Mouse (Mus musculus) T-helper 17 cell (primary cell): ENCODE data around the gene Gm826.

Experiments
- in situ Hi-C, 2 experiments: fragments of 300-600 bp; cut with MboI, MseI; formaldehyde crosslinking; loops; 1 replicate in 1 of 2; 2 replicates in 1 of 2; pipeline ENCODE4 v1.15.1; 2025; ENCODE audit warnings: high pct_unique_total_duplicates in 2 of 2

The Gm826 gene

DNA sequence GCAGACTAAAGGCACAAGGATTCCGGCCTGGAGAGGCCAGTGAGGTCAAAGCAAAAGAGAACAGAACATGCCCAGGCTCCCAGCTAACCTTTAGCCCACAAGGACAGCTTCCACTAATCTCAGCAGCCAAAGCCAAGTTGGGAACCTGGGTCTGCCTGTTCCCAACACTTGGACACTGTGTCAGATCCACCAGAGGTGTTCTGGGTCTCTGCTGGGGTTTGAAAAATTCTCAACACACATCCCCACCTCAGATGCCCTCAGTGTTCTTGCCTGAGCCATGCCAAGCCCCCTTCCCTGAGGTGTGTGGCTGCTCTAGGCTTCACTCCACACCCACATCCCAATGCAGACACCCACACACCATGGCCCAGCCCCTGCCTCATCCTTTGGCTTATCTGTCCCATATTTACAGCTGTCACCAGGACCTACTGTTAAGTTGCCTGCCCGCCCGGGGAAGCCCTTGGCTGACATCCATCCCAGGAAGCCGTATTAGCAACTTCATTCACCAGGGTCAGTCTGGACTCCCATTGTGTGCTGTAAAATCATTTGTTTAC is at the start of gene Gm826:
TSS of gene Gm826 (minus strand) at position 52 of the 551 bp plus-strand sequence.
- in situ Hi-C loops, result no loop called here

DNA sequence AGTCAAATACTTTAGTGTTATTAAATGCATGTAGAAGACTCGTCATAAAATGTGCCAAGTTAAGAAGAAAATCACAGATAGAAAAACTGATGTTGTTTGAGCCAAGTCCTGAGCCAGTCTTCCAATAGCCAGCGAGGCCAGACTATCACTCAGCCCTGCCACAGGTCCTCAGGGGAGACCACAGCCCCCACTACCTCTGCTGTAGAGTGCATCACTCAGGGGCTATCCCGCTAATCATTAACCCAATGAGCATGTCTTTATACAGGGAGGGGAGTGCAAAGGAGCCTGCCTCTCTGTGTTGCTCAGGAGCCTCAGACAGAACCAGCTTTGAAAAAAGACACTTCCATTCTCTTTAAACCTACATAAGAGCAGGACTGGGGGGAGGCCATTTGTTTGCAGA is 49.5 kb upstream of the Gm826 start:
- in situ Hi-C loops, result no loop called here

DNA sequence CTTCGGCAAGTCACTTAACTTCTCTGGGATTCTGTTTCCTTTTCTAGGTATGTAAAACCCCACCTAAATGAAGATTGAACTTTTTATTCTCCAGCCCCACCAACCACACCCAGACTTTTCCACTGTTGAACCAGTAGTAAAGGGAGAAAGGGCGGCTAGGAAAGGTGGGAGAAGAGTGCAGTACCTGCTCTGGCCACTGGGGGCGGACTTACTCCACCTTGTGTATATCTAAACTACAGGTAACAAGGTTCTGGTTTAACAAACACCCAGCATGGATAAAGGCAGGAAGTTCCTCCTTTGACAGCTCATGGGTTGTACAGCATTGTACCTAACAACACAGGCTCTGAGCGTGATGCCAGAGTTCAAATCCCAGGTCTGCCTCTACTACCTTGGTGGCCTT is 44.3 kb upstream of the Gm826 start:
- in situ Hi-C loops, result loop anchor here (5.0 kb wide), 2 partner anchors 199 to 204 kb away; no protein-coding TSS in a partner anchor

DNA sequence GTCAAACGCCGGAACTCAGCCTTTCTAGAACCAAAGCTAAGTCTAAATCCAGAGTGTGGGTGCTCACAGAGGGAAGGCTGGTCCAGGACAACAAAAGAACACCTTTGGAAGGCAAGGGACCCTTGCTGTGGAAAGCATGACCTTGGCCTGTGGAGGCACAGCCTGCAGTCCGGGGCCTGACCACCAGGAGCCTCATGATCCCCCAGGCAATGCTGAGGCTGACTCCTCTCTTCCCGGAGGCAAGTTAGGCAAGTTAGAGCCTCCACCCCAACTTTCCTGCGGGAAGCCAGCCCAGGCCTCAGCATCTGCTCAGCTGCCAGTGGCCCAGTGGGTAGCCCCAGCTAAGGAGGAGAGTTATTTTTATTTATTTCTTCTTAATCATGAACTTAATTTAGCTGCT is 42.3 kb upstream of the Gm826 start:
- in situ Hi-C loops, result loop anchor here (5.0 kb wide), 2 partner anchors 201 to 206 kb away; no protein-coding TSS in a partner anchor

DNA sequence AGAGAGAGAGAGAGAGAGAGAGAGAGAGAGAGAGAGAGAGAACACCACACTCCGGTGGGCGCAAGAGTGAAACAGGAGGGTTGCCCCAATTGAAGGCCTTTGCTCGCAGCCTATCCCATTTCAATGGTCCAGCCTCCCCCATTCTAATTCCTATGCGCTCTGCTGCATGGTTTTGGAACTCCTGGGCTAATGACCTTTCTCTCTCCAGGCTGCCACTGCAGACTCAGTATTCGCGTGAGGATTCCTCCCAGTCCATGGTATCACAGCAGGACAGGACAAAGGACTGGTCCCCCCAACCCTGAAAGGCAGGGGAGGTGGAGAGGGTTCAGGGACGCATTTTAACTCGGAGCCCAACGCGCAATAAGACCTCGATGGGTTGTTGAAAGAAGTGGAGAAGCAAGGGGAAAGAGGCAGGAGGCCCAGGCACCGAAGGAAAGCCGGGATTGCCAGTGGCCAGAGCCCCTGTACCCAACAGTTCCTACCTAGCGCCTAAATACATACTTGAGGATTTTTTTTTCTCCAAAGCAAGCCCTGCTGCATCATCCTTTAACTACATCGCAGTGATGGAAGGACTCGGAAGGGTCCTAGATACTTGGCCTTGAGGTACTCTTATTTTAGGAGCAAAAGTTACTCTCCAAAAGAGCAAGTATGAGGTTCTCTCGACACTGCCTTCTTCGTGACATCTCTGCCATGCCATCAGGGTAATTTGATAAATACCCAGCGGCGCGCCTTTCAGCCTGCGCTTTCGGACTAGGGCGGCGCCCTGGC is 35.9 kb upstream of the Gm826 start:
- in situ Hi-C loops, result no loop called here

DNA sequence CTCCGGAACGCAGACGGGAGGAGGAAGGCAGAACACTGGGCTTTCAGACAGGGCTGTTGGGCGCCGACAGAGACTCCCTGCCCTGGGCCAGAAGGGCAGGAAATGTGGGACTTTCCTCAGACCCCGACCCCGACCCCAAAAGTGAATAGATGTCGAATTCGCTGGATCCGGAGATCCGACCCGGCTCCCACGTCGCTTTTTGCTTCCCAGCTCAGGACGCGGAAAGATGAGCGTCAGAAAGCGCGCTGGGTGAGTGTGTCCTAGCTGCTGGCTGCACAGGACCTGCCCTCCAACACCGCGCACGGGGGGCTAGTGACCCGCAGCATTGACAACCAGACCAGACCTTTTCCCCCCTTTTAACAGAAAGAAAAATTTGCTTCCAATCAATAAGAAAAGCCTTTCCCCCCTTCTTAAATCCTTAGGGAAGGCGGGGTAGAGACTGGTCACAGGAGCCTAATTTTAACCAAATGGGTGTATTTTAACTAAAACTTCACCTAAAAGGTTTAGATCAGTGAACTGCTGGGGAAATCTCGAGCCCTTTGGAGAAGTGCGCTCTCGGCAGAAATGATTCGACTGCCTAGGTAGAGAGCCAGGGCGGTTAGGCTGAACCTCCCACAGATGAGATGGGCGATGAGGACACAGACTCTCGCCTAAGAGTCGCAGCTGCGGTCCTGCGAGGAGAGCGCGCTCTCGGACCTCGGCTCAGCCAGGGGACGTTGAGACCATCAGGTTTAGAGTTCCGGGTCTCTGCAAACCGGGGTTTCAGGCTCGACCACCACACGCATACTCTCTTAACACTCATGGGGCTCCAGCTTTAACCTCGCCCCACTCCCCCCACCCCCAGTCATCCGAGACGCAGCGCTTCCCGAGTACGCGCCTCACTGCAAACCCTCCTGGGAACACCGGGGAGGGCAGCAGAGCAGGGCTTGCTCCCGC is 34.7 kb upstream of the Gm826 start:
- in situ Hi-C loops, result no loop called here

DNA sequence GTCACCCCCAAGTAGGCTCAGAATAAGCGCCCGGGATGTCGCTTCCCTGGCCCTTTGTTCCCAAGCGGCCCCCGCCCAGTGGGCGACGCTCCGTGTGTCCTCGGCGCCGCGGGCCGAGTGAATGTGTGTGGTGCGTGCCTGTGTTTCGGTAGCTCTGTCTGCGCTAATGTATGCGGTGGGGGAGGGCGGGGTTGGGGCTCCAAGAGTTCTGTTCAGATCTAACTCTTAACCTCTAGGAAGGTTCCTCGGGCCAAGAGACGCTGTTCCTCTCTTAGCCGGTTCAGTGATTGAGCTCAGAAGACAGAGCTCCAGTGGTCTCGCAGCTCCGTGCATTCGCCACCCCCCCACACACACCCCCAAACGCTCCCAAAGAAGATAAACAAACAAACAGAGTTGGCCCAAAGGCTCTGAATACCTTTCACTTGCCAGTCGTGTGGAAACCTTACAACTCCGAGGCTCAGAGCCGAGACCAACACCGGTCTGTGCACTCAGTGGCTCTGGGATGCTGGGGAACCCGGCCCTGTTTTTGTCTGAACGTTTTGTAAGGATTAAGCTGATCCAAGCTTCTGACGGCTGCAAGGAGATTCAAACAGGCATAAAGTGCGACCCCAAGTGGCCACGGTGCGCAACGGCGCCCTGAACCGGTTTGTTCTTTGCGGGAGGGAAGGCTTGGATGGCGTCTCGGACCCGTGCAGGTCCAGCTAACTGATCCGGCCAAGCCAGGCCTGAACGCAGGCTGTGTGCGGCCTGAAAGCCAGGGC is 33.7 kb upstream of the Gm826 start:
- in situ Hi-C loops, result no loop called here

DNA sequence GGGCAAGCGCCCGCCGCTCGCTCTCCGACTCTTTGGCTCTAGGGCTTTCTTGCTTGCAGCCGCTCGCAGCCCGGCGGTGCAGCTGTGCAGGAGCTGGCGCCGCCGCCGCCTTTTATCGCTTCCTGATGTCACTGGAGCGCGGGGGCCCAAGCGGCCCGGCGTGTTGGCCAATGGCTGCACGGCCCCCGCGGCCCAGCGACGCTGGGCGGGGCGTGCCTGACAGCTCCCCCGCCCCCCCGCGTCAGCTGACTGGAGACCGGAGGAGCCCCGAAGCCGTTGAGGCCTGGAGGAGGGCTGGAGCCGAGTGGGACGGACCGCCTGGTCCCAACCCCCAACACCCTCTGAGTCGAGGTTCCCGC is 33.0 kb upstream of the Gm826 start, which contains the start of gene Mafb:
TSS of gene Mafb (minus strand) at position 86 of the 359 bp plus-strand sequence.
- in situ Hi-C loops, result no loop called here

DNA sequence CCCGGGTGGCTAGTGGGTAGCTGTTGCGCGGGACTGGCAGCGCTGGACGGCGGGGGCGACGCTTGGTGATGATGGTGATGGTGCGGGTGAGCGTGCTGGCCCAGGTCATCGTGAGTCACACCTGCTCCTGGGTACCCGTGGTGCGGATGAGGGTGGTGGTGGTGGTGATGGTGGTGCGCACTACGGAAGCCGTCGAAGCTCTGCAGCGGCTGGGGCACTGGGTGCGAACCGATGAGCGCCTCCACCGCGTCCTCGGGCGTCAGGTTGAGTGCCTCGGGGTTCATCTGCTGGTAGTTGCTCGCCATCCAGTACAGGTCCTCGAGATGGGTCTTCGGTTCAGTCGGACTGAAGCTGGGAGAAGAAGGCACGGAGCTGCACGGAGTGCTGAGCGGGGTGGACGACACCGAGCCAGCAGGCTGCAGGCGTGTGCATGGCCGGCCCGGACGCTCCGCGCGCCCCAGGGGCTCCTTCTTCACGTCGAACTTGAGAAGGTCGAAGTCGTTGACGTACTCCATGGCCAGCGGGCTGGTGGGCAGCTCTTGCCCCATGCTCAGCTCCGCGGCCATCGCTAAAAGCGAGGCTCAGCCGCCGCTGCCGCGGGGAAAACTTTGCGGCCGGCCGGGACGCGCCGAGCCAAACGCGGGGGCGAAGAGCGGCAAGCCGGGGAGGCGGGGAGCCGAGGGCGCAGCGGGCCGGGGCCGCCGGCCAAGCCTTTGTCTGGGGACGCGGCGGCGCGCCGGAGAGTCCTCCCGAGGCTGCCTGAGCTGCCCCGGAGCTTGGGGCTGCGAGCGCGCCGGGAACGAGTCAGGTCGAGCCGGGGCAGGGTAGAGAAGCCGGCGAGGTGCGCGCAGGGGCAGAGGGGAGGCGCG is 32.4 kb upstream of the Gm826 start:
- in situ Hi-C loops, result no loop called here

DNA sequence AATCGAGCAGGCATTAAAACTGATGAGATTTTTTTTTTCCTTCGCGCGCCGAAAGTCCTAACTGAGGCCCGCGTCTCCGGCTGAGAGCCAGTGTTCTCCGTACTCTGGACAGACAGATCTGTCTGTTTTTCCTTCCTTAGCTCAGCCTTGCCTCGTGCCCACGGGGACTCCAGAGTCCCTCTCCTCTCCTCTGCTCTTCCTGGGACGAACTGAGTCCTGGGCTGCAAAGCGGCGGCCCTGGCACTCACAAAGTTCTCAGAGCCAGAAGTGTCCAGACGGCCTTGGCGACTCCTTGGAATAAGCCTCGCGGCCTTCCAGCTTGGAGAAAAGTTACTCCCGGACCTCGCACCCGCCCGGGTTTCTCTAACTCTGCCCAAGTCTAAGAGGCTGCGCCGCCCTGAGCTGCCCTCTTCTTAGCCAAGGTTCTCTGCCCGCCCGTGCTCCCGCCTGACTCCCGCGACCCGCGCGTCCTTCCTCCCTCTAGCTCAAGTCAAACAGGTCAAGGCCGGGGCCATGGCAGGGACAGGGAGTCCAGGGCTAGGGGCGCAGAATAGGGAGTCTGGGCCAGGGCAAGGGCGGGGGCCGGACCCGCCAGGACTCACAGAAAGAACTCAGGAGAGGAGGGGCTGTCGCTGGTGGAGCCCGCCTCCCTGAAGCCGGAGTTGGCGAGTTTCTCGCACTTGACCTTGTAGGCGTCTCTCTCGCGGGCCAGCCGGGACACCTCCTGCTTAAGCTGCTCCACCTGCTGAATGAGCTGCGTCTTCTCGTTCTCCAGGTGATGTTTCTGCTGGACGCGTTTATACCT is 31.3 kb upstream of the Gm826 start:
- in situ Hi-C loops, result no loop called here

DNA sequence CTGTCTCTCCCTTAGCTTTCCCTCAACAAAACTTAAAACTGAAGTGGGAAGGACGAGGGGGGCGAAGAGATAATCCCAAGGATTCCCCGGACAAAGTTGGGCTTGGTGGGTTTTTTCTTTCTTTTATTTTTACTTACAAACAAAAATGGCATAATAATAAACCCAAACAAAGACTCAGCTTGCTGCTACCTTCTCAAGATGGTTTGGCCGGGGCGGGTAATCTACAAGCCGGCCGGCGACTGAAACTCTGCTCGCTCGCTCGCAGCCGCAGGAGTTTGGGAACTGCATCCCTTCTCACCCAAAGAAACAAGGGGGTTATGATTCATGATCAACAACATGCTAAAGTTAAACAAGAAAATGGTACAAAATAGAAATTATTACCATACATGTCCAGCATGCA is 30.7 kb upstream of the Gm826 start:
- in situ Hi-C loops, result no loop called here

DNA sequence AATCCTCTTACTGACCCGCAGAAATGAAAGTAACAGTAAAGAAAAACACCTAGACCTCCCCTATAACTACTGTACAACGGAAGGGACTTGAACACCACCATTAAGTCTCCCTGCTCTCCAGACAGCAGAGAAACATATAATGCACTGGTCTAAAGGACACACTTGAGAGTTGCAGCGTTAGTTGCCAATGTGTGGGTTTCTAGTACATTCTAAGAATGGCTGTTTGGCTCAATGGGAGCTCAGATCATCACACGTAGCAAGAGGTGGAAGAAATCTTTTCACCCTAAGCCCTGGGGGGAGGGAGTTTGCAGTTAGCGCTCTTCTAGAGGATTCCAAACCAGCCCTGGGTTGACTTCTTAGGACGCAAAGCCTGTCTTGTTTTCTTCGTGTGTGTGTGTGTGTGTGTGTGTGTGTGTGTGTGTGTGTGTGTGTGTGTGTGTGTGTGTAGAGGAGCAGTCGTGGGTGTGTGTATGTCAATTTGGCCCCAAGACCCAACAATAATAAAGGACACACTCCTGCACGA is 30.2 kb upstream of the Gm826 start:
- in situ Hi-C loops, result no loop called here

DNA sequence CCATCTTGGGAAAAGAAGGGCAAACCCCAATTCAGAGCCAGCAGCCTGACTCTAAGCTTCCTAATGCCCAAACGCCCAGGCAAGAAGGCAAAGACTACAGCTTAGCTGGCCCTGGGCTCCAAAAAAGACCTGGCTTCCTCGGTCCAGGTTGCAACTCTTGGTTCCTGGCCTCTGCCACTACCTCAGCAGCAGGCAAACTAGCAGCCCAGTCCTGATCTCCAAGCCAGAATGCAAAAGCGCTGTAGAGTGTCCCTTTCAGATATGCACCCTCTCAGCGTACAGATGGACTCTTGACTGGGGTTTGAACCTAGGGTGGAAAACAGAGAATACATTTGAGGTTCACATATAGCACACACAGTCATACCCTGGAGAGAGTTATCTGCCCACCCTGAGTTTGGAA is 29.2 kb upstream of the Gm826 start:
- in situ Hi-C loops, result no loop called here

DNA sequence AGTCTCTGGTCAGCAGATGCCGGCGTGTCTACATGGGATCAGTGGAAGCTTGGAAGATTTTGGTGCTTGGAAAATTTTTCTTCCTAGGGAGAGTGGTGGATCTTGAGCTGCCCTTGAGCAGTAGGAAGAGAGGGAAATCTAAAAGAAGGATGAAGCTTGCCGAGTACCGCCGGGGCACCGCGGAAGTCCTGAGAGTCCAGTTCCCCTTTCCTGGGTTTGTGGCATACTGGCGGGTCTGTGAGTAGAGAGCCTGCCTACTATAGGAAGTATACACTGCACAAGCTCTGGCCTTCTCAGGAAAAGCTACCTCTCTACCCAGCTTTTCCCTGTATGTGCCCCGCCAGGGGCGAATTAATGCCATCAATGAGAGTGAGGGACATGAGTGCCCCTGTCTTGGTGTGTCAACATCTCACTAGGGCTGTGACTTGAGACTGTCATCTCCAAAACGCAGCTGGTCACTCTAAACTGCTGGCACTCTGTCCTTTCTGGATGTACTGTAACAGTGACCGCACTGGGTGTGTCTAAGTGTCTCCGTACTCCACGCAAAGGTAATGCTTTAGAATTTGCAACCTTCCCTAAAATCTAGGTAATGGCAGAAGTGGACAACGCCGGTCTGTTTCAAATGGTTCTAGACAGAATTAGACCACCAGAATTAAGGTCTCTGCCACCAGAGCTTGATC is 27.6 kb upstream of the Gm826 start:
- in situ Hi-C loops, result no loop called here

DNA sequence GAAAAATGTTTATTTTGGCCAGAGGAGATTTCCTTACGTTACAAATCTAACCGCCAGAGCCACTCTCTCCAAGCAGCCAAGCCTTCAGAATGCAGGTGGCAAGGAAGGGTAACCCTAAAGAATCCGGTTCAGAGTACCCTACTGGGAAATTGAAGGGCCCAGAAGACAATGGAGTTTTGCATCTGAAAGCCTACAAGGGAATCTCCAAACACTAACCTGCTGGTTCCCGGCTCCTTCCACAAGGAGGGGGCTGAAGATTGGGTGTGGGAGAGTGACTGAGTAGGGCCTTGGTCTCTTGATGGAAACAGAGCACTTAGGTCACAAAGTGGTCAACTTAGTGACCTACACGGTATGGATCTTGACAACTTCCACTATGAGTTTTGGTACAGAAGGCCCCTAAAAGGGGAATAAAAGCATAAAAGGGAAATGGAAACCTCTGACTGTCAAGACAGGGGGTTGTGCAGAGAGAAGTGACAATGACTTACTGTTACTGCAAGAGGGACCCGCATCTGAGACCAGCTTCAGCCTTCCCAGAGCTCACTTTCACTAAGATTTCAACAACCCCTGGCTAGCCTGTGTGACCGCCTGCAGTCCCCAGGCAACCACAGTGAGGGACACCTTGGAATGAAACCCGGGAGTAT is 26.4 kb upstream of the Gm826 start:
- in situ Hi-C loops, result no loop called here

DNA sequence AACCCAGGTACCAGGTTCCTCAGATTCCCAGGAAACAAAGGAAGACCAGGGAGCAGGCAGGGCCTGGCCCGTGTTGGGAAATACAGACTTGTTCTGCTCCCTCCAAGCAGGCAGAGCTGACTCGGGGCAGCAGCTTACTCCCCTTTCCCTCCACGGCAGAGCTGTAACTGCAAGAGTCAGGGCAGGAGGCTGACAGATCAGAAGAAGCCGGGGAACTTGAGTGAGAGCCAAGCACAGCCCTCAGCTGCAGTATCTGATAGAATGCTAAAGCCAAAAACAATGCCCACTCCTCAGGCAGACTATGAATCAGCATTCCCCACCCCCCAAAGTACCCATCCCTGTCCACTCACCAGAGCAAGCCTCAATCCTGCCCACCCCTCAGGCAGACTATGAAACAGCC is 24.9 kb upstream of the Gm826 start:
- in situ Hi-C loops, result no loop called here

DNA sequence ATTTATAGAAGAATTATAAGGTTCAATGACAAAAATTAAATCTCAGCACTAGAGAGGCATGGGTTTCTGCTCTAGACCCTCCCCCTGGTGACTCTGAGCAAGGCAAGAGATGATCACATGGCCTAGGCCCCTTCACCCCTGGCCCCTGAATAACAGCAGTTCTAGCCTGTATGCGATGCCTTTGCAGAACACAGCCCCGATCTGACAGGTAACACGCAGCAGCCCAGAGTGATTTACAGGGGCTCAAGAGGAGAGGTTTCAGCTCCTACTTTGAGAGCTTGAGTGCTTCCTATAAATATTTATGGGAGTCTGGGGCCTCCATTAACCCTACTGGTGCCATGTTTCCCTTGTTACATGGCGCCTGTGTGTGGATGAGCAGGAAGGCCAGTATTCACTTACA is 23.5 kb upstream of the Gm826 start:
- in situ Hi-C loops, result no loop called here

DNA sequence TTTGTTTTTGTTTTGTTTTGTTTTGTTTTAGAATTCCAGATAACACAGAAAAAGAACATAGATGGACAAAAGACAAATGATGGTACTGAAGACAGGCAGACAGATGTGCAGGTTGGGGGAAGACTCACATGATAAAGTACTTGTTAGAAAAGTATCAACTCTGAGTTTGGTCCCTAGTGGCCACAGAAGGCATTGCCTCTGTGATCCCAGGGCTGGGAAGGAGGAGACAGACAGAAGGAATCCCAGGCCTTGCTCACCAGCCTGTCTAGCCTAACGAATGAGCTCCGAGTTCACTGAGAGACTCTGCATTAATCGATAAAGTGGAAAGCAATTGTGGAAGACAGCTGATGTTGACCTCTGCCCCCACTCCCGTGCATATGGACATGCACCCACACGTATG is 22.2 kb upstream of the Gm826 start:
- in situ Hi-C loops, result no loop called here
